Mouse (Mus musculus) heart, adult 2 months (tissue): ENCODE measurements around the gene Pheta1.

ENCODE experiments used
- CTCF ChIP-seq: fragments of 200-600 bp; IDR thresholded peaks from 2 replicates; pipeline ENCODE4 v1.8.1; 2022; ENCODE audit warnings: antibody characterized with exemption, mild to moderate bottlenecking, moderate library complexity
- POLR2A ChIP-seq: fragments of 200-500 bp; IDR thresholded peaks from 2 replicates; pipeline ENCODE4 v1.6.1; 2011; ENCODE audit warnings: mild to moderate bottlenecking, low read depth, low read length, control low read depth; ENCODE audit not compliant: insufficient read depth

- TF ChIP-seq CTCF (no peak), POLR2A (no peak)
Observed at GRCm38 (mm10) chr5:121889375-121889774, 40.6 kb downstream of the Pheta1 start.
